In the genomic region with DNA sequence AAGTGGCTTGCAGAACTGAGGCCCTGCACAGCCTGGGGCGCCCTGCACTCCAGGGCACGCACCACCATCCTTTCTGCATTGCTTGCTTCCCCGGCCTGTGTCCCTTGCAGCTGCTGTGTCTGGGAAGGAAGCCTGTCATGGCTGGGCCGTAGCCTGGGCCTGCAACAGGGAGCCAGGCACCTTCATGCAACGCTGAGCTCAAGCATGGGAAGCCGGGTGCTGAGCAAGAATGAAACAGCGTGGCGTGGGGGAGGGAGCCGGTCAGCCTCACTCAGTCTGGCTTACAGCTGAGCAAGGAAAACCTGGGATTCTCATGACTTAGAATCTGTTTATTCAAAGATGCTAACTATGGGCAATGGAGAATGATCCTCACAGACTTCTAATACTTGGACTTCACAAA, we compare ENCODE assay signal across 10 mouse cellular contexts. TPM values are rescaled to one million over a fixed set of nuclear protein-coding genes. Genes with fewer than 3 reads are reported as not detected.
DNase-seq lines count a peak whose midpoint lies in the region; ATAC-seq lines count a peak whose summit lies in the region.
"Had no signal": no experiment of that assay in that cellular context is flagged by ENCODE, and none has a peak within 500 bp of the region (broad histone marks: within the 10 kb centered on the region; RNA-seq: fewer than 3 reads in every experiment).

No protein-coding gene starts in this region.

- no peak overlapping the region for H3K4me3 ChIP-seq in midbrain, embryonic 12.5 days
- no peak overlapping the region for H3K4me3 ChIP-seq in midbrain, embryonic 11.5 days (ENCODE audit: low read depth, low read length)

- ATAC-seq in midbrain, embryonic 12.5 days (ENCODE audit: low FRiP score, low read depth): no peak
- ATAC-seq in midbrain, embryonic 11.5 days (ENCODE audit: low FRiP score): no peak
- no peak for ATAC-seq in erythroblast, adult 5-6 weeks (replicated peaks; ENCODE audit: low FRiP score, poor library complexity, severe bottlenecking)

- peak overlapping the region; percentile 52; the same call in 1 of the 2 replicates for H3K27ac ChIP-seq in midbrain, embryonic 12.5 days (replicated peaks)
- no peak overlapping the region; the same call in 1 of the 2 replicates for H3K27ac ChIP-seq in midbrain, embryonic 11.5 days (ENCODE audit: low read depth, low read length)

- no peaks in the 10 kb centered on the region for H3K9me3 ChIP-seq in midbrain, embryonic 12.5 days
- H3K9me3 ChIP-seq in midbrain, embryonic 11.5 days (ENCODE audit: control insufficient read depth, low read length): no peaks in the 10 kb centered on the region

- peak; percentile 9 for DNase-seq in adrenal gland, postnatal 10 days
- DNase-seq in adrenal gland, postnatal 25 days: no peak
- DNase-seq in midbrain, embryonic 11.5 days (ENCODE audit: low spot score, missing footprints): no peak
- DNase-seq in layer of hippocampus, adult 8-10 months (ENCODE audit: low spot score in 2 of 2): peak; percentile 31 to 45
- DNase-seq in right cerebral cortex, postnatal 36 days (ENCODE audit: low spot score in 2 of 2): peak; percentile 51
- DNase-seq in lung, postnatal 14 days: no peak
- DNase-seq: thymus, adult 2 months had no signal

- no peak overlapping the region for H3K9ac ChIP-seq in midbrain, embryonic 12.5 days (replicated peaks)
- H3K9ac ChIP-seq in midbrain, embryonic 11.5 days (ENCODE audit: low read length): no peak overlapping the region

- H3K27me3 ChIP-seq in midbrain, embryonic 12.5 days: no peaks in the 10 kb centered on the region
- no peaks in the 10 kb centered on the region for H3K27me3 ChIP-seq in midbrain, embryonic 11.5 days (ENCODE audit: control insufficient read depth, insufficient read depth, low read length)

- peaks cover 15% of the 10 kb centered on the region for H3K4me1 ChIP-seq in midbrain, embryonic 12.5 days
- peaks cover 12% of the 10 kb centered on the region for H3K4me1 ChIP-seq in midbrain, embryonic 11.5 days (ENCODE audit: control insufficient read depth, insufficient read depth, low read length)

- H3K36me3 ChIP-seq in midbrain, embryonic 12.5 days: no peaks in the 10 kb centered on the region
- H3K36me3 ChIP-seq in midbrain, embryonic 11.5 days (ENCODE audit: control insufficient read depth, insufficient read depth, low read length): no peaks in the 10 kb centered on the region

- 60% methylated on average over 9 of the region's 9 CpGs for WGBS in midbrain, embryonic 12.5 days
- 59% methylated on average over 9 of the region's 9 CpGs for WGBS in midbrain, embryonic 11.5 days

- no peak overlapping the region for H3K4me2 ChIP-seq in midbrain, embryonic 12.5 days (replicated peaks)
- no peak overlapping the region for H3K4me2 ChIP-seq in midbrain, embryonic 11.5 days

RNA-seq across cellular contexts. Expression of gene 1700086D15Rik, which starts 33.1 kb away (rescaled TPM):
- total RNA-seq in adrenal gland, postnatal 10 days (2021): under 1 TPM; 0.24 to 0.36 TPM
- total RNA-seq in adrenal gland, postnatal 25 days (2021): 0.86 TPM in 1 of 2 replicates, not detected in the other
- 0.27 TPM in 1 of 2 replicates, not detected in the other for polyA plus RNA-seq in midbrain, embryonic 12.5 days (2016; fragmentation: Nextera tagmentation; extraction: Ambion mirVana)
- polyA plus RNA-seq in midbrain, embryonic 11.5 days (2014; fragmentation: Nextera tagmentation; extraction: Ambion mirVana): not detected in 2 replicates
- total RNA-seq in layer of hippocampus, adult 8-10 months (2022): 1 to 10 TPM; 2.1 to 5.2 (median 2.7) TPM
- total RNA-seq in erythroblast, adult 5-6 weeks (2015; ENCODE audit: low replicate concordance): not detected in 2 replicates
- not detected in 2 replicates for total RNA-seq in erythroblast, adult 5-6 weeks (2017; ENCODE audit: low replicate concordance)
- polyA plus RNA-seq: large intestine, adult 2 months; thymus, adult 2 months had no signal

RNA-seq across cellular contexts. Expression of gene Arhgap44, which starts 36.2 kb away (rescaled TPM):
- total RNA-seq in adrenal gland, postnatal 10 days (2021): 1 to 10 TPM; 7.5 to 8.7 TPM
- total RNA-seq in adrenal gland, postnatal 25 days (2021): 7.8 and 8.4 TPM in 2 replicates
- 6.4 and 7.2 TPM in 2 replicates for polyA plus RNA-seq in midbrain, embryonic 12.5 days (2016; fragmentation: Nextera tagmentation; extraction: Ambion mirVana)
- polyA plus RNA-seq in midbrain, embryonic 11.5 days (2014; fragmentation: Nextera tagmentation; extraction: Ambion mirVana): 4.0 and 4.9 TPM in 2 replicates
- 100 to 1,000 TPM; 110 to 119 (median 112) TPM for total RNA-seq in layer of hippocampus, adult 8-10 months (2022)
- total RNA-seq in erythroblast, adult 5-6 weeks (2015; ENCODE audit: low replicate concordance): not detected in 2 replicates
- total RNA-seq in erythroblast, adult 5-6 weeks (2017; ENCODE audit: low replicate concordance): not detected in 2 replicates

Comparison
In these comparisons a context has a peak if more than half of its experiments do, and no peak if none do; other contexts are left out.
1. DNase-seq: peak in adrenal gland, postnatal 10 days (single experiment), layer of hippocampus, adult 8-10 months (2 of 2) and right cerebral cortex, postnatal 36 days (2 of 2); none in adrenal gland, postnatal 25 days (single experiment), midbrain, embryonic 11.5 days (single experiment) and lung, postnatal 14 days (single experiment).
2. RNA of gene Arhgap44, which starts 36.2 kb away (total RNA-seq): 110 to 119 TPM in layer of hippocampus, adult 8-10 months; 7.5 to 8.7 TPM in adrenal gland, postnatal 10 days, 7.8 to 8.4 TPM in adrenal gland, postnatal 25 days and not detected in erythroblast, adult 5-6 weeks; every median in the first group is over 10 times any median in the second.